Mouse (Mus musculus): ENCODE measurements around the gene Cd9.

Cd9 gene

GRCm38 (mm10) chr6:125434735-125435518 is 59.7 kb downstream of the Cd9 start:
- DNase-seq (ENCODE audit: low read depth, low spot score) = no peak

- peak; percentile 84 for DNase-seq (ENCODE audit: low read depth, low spot score)
Observed at GRCm38 (mm10) chr6:125433704-125434447, 60.7 kb downstream of the Cd9 start.

DNA sequence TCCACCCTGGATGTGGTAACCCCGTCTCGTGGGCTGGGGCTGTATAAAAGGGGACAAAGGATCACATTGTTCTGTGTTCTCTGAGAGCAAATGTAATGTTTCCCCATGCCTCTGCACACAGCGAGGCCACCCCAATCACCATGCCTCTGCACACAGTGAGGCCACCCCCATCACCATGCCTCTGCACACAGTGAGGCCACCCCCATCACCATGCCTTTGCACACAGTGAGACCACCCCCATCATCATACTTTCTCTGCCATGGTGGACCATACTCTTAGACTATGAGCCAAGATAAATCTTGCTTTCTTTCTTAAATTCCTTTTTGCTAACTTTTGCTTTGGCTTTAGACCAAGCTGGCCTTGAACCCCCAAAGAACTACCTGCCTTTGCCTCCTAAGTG is 61.3 kb downstream of the Cd9 start:
- no peak for DNase-seq (ENCODE audit: low read depth, low spot score)

DNA sequence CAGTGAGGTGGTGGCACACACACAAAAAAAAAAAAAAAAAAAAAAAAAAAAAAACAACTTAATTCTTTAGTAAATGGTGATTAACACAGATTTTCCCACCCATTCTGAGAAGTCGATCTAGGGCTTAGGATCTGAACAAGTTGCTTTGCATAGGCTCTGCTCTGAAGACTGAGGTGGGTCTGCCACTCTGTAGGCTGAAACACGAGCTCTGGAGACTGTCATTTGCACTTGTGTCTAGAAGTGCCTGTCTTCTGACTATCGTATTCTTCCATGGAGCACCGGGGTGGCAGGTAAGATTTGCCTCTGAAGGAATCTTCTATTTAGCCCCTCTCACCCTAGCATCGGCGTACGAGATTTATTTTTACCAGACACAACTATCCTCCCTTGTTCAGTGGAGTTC is 62.1 kb downstream of the Cd9 start:
- DNase-seq (ENCODE audit: low read depth, low spot score) = no peak

GRCm38 (mm10) chr6:125430982-125431381 is 63.6 kb downstream of the Cd9 start:
- DNase-seq (ENCODE audit: low read depth, low spot score) = no peak

- DNase-seq (ENCODE audit: low read depth, low spot score) = peak; percentile 75
Observed at GRCm38 (mm10) chr6:125430358-125430958, 64.1 kb downstream of the Cd9 start.

- no peak for DNase-seq (ENCODE audit: low read depth, low spot score)
Observed at GRCm38 (mm10) chr6:125429741-125430140, 64.8 kb downstream of the Cd9 start.

GRCm38 (mm10) chr6:125426383-125427360 is 67.9 kb downstream of the Cd9 start:
- DNase-seq (ENCODE audit: low read depth, low spot score) = no peak

DNA sequence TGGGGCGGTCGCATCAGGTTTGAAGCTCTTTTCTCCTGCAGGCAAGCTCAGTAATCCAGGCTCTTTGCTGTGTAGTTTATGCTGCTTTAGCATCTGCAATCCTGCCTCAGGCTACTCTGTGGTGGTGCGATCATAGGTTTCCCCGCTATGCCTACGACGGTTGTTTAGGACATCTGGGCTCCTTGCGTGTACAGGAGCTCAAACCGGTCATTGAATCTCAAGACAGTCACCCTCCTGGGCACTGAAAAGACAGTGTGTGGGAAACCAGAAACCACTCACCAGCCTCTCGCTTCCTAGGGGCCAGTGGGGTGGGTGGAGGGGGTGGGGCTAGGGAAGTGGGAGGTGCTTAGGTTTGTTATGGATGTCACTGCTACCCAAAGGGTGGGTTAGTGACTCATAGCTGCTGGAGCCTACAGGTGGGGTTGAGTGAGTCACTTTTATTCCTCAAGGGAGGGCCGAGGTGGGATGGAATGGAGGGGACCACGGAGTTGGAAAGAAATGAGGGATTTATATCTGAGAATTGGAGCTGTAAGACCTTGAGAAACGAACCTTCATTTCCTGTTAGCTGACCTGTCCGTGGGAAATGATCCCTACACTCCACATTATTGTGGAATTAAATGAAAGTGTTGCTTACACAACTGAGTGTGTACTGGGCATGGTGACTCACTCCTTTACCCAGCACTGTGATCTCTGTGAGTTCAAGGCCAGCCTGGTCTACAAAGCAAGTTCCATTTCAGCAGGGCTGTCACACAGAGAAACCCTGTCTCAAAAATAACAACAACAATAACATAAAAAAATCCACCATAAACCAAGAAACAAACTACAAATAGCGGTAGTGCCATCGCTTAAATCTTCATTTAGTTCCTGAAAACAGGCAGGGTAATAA is 69.1 kb downstream of the Cd9 start:
- DNase-seq (ENCODE audit: low read depth, low spot score) = no peak

DNA sequence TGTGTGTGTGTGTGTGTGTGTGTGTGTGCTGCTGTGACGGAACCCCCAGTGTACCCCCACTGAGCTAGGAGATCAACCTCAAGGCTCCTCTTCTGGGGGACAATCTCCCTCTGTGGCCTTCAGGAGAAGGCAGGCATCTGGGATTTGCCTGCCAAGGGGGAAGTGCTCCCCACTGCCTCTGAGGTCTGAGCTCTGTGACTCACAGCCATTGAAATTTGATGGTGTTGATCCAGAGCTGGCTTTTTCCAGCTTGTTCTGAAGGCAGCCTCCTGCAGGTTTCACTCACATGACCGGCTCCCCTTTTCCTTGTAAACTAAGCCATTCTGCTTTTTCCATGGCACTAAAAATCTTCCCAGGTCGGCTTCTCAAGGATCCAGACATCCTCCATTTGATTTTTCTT is 70.4 kb downstream of the Cd9 start:
- DNase-seq (ENCODE audit: low read depth, low spot score) = no peak

DNA sequence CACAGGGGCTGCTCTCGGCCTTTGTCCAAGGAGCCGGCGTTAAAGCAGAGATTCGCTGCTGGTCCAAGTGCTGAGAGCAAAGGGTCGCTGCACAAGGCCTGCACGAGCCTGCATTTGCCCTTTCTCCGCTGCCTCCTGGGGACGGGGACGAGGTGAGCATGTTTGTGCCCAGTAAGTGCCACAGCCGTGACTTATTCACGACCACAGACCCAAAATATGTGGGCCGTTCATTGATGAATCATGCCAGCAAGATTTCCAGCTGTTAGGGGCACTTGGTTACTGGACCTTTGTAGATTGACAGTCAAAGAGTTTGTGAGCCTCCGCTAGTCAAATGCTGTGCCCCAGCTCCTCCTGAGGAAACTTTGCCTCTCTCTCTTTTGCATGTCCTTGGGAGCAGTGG is 71.1 kb downstream of the Cd9 start:
- DNase-seq (ENCODE audit: low read depth, low spot score) = no peak

- DNase-seq (ENCODE audit: low read depth, low spot score) = no peak
Observed at GRCm38 (mm10) chr6:125423099-125423498, 71.5 kb downstream of the Cd9 start.

DNA sequence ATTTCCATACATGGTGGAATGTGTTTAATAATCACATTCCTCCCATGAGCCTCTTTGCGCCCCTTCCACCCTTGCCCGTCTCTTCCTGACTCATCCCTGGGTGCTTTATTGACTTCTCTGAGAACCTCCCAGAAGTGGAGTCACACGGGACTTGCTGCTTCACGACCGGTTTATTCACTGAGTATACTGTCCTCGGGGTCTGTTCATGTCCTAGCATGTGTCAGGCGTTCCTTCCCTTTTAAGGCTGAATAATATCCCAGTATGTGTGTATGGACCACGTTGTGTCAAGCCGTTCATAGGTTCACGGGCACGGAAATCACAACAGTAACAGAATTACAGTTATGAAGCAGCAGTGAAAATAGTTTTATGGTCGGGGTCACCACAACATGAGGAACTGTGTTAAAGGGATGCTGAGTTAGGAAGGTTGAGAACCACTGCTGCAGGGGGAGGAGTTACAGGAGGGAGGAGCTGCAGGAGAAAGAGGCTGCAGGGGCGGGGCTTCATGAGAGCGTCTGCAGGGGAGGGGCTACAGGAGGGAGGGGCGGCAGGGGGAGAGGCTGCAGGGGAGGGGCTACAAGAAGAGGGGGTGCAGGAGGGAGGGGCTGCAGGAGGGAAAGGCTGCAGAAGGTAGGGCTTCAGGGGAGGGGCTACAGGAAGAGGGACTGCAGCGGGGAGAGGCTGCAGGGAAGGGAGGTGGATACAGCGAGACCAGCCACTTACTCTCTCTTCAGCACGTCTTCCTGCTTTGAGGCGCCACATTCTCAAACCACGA is 72.4 kb downstream of the Cd9 start:
- DNase-seq (ENCODE audit: low read depth, low spot score) = peak; percentile 84

- no peak for DNase-seq (ENCODE audit: low read depth, low spot score)
Observed at GRCm38 (mm10) chr6:125420458-125421063, 74.0 kb downstream of the Cd9 start.

DNA sequence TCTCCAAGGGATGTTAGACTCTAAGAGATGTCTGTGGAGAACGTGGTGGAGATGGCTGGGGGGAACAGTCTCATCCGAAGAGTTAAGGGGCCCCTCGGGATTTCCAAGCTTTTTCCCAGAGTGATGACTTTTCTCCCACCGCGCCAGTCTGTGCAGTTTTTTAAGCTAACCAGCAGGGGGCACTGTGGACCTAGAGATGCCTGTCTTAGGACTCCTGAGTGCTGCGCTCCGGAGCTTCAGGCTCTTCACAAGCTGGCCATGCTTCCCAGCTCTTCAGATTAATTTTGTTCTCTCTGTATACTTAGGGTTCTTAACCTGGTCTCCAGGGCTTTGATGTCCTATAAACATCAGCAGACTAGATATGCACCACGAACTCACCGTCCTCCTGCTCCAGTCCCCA is 75.8 kb downstream of the Cd9 start:
- DNase-seq (ENCODE audit: low read depth, low spot score) = peak; percentile 79

GRCm38 (mm10) chr6:125413326-125413725 is 81.3 kb downstream of the Cd9 start:
- DNase-seq (ENCODE audit: low read depth, low spot score) = no peak

- DNase-seq (ENCODE audit: low read depth, low spot score) = no peak
Observed at GRCm38 (mm10) chr6:125411661-125412060, 82.9 kb downstream of the Cd9 start.

- DNase-seq (ENCODE audit: low read depth, low spot score) = peak; percentile 82
Observed at GRCm38 (mm10) chr6:125410995-125411547, 83.5 kb downstream of the Cd9 start.

DNA sequence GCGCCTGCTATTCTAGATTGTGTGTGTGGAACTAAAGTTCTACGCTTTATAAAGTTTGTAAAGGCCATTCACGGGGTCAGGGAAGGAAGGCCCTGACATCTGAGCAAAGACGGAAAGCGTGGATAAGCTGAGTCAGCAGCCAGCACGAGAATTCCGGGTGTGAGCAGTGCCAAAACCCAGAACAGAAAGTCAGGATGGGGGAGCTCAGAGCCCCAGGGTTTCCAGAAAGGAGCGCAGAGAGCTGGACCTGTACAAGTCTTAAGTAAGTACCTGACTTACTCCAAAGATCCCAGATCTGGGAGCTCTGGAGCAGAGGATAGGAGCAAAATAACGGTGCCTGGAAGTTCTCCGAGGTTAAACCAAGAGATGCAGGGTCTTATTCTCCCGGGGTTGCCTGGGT is 84.0 kb downstream of the Cd9 start:
- DNase-seq (ENCODE audit: low read depth, low spot score) = no peak

Measured in WW6 (cell line).